Mouse (Mus musculus) gastrocnemius, postnatal 4 days (tissue): Measurements from ENCODE around the gene Psg19. TPM values are rescaled to one million over a fixed set of nuclear protein-coding genes. Genes with fewer than 3 reads are reported as not detected.
A peak's percentile ranks its signal among the peaks of the same experiment; 100 is the strongest.
"Not testable (repeated sequence)": the region's sequence is repeated elsewhere in the genome, so short reads cannot be mapped to it uniquely, and the experiment has no call there.

Experiments
- DNase-seq, 2 experiments: peaks; one replicate each; pipeline ENCODE4 v3.0.0; 2021 to 2022; ENCODE audit warnings: low spot score in 2 of 2, mixed read lengths in 2 of 2
- long read RNA-seq, 2 experiments: library from polyadenylated mRNA; stranded (forward); transcript quantifications; one replicate each; pipeline ENCODE4 v2.0.0; 2021
- total RNA-seq, 2 experiments: library from RNA; stranded (reverse); gene quantifications; 2 replicates each; pipeline ENCODE4 v1.2.3; 2021

The Psg19 gene
- total RNA-seq, result not detected
- long read RNA-seq, experiment 1, result 0 reads
- long read RNA-seq, experiment 2, result 0 reads

DNA sequence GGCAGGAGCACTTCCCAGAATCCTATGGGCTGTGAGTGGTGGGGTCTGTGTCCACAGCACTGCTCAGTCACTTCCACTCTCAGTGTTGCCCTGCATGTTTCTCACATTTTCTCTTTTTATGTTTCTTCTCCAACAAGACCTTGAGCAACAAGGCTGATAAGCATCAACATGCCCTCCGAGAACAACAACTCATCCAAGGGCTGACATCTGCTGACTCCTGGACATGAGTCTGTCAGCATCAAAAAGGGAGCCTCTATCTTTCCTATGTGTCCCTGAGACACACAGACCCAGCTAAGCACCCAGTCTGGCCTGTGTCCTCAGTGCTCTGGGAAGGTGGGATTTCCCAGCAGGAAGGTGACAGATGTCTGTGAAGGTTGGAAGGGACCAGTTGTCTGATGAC is at the start of gene Psg19:
Psg19 (minus strand) TSS at position 101 of the 400 bp plus-strand sequence.
- DNase-seq, result no peak

DNA sequence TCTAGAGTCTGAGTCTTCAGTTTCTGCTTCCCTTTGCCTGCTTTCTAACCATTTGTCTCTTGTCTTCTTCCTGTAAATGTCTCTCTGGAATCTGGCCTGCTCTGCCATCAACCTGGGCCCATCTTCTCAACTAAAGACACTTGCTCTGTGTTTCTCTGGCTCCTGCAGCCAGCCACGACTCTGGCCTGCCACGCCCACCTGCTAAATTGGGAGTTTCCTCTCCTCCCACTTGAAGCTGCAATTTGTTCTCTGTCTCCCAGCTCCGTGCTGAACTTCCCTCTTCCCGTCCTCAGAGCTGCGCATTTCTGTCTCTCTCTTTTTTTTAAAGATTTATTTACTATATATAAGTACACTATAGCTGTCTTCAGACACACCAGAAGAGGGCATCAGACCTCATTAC is 46.5 kb upstream of the Psg19 start:
- no peak for DNase-seq

DNA sequence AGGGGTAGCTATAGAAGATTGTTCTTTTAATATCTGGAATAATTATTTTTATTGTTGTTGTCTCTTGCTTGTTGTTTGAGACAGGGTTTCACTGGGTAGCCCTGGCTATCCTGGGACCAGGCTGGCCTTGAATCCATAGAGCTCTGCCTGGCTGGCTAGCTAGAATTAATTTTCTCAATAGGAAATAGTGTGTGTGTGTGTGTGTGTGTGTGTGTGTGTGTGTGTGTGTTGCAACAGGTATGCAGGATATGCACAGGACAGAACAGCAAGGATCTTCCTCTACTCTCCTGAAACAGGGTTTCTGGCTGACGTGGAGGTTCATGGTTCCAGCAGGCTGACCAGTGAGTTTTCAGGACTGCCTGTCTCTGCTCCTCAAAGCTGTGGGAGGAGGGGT is 42.9 kb upstream of the Psg19 start:
- DNase-seq, result no peak

DNA sequence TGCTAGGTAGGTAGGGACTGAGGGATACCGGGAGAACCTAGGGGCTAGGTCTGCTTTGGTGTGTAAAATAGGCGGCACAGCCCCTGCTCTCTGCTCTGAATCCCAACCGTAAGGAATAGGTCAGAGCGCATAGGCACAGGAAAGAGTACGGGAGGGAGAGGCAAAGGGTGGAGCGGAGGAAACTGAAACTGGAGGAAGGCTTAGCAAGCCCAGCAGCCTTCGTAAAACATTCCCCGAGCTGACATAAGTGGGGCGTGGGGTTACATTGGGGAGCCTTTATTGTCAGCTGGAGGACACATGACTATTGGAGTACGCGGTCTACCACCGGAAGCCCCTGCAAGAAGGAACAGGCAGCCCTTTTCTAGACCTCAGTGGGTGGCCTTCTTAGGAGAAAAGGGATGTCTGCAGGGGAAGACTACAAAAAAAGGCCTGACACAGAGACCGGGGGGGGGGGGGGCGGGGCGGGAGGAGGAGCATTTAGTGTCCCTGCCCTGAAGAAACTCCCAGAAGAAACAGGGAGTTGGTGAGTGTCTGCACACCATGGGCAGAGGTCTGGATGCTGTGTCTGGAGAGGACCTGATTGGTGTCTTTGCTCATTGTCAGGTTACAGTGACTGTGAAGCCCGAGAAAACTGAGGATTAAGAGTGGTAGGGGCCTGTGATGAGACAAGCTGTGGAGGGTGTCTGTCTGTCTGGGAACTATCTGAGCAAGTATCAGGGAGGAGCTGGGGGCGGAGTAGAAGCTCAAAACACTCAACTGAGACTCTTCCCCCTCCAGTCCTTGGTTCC is 42.3 kb upstream of the Psg19 start:
- DNase-seq, result peak in 1 of 2 experiments; percentile 40

DNA sequence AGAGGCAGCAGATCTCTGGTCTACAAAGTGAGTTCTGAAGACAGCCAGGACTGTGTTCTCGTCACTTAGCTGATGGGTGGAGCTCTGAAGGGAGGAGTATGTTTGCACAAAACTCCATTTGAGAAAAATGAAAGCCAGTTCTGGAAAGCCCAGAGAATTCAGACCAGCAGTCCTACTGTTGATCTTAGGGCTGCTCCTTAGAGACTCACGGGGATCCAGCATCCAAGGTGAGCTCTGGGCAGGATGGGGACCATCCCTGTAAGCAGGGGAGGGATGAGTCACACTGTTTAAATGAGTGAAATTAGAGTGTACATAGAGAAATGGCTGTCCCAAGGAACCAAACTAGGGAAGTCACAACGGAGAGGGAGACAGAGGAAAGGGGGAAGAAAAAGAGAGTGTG is 41.5 kb upstream of the Psg19 start, which contains the start of gene Mill2:
Mill2 (plus strand) TSS at position 102 of the 400 bp plus-strand sequence.
- DNase-seq, result no peak

DNA sequence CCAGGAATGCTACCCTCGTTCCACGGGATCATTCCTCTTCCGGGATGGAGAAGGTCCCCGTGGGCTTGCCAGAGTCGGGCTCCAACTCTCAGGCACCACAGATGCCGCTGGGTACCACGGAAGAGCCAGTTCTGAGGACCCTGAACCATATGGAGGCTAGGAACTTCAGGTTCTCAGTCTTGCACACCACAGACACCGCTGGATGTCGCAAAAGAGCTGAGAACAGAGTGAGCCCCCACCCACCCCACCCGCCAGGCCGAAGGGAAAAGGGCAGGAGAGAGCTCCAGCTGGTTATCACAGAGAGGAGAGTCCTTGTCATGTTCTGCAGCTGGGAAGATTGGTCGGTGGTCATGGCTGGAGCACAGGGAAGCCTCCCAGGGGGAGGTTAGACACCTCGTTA is 34.0 kb upstream of the Psg19 start:
- no peak for DNase-seq

DNA sequence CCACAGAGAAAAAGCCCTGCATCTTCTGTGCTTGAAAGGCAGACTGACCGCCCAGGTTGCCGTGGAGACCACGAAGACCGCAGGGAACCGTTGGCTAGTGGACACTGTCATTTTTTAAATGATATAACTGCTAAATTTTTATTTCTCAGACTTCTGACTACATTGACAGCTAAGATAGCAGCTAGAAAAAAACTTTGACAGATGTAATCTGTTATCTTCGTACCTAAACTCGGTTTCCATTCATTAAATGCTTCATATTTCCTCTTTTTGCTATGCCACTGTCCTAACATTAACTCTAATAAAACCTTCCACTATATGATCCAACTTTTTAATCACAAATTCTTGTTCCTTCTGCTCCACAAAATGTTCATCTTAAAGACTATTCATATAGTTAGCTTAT is 31.2 kb upstream of the Psg19 start:
- no peak for DNase-seq

DNA sequence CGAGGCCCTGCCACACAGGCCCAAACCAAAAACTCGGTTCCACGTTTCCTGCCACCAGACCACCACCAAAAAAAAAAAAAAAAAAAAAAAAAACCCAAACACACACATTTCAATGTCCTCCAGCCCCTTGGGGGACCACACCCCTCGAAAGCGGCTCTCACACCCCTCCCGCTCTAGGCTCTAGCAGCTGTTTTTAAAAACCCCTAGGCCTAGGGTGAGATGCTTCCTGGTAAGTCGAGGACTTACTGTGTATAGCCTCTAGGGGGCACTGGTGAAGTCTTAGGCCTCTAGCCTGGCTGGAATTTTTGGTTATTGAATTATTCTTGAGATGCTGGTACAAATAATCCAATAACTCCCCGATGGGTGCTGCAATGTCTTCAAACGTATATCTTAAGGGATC is 30.3 kb upstream of the Psg19 start:
- DNase-seq, result no peak

DNA sequence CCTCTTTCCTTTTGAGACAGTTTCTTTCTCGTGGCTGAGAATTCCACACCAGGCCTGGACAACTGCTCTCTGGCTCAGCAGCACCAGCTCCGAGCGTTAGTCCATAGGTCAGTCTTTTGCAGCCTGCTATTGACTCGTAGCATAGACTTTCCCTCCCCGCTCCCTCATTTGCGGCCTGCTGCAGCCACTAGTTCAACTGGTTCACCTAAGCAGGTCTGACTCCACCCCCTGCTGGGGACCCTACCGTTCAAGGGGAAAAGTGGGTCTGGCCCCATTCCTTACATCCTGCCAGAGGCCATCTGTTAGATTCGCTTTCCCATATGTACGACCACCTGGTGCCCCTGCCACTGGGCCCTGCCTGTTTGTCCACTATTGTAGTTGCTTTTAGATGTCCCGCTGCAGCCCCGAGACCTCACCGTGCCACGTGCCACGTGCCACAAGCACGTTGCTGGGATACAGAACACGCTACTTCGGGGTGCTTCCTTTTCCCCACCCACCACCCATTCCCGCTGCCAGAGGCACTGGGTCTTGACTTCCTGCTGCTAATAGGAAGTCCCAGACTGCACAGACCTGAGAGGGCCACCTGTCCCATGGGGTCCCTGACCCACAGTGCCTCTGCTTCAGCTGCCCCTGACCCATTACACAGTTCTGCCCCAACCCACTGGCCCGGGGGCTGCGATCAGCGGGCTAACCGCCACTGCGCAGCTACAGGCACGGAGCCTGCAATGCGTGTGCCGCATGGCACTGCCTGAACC is 29.6 kb upstream of the Psg19 start:
- no peak for DNase-seq

DNA sequence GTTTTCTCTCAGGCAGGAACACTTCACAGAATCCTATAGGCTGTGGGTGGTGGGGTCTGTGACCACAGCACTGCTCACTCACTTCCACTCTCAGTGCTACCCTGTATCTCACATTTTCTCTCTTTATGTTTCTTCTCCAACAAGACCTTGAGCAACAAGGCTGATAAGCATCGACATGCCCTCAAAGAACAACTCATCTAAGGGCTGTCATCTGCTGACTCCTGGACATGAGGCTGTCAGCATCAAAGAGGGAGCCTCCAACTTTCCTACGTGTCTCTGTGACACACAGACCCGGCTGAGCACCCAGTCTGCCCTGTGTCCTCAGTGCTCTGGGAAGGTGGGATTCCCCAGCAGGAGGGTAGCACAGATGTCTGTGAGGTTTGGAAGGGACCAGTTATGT is 23.2 kb upstream of the Psg19 start, which contains the start of gene Psg17:
Psg17 (minus strand) TSS at position 101 of the 400 bp plus-strand sequence.
- DNase-seq, result no peak

DNA sequence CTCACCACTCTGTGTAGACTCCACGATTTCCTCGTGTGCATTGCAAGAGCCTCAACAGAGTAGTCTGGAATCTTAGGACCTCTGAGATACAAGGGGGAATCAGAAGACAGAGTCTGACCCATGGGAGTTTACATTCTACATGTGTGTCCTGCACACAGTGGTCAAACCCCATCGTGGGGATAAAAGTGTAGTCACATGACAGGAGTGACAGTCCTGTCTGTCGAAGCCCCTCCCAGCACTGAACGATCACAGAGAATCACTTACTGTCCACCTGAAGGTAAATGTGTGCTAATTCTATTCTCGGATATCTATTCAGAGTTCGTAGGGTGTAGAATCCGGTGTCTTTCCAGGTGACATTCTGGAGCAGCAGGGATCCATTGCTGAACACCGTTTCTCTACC is 20.0 kb upstream of the Psg19 start:
- no peak for DNase-seq

DNA sequence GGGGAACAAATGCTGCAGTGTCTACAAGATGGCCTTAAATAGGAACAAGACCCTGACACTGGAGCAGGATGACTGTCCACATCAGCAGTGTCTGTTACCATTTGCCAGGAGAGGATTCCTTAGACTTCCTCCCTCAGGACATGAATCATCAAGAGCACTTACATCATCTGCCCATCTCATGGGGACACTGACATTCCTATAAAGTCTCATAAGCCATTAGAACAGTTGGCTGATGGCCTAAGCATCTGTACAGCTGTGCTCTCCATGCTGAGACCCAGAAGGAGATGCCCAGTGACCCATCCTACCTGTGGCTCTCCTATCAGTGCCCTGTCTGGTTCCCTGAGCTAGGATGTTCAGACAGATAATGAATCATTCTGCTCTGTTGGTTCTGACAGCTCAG is 5.2 kb upstream of the Psg19 start:
- DNase-seq, result no peak

DNA sequence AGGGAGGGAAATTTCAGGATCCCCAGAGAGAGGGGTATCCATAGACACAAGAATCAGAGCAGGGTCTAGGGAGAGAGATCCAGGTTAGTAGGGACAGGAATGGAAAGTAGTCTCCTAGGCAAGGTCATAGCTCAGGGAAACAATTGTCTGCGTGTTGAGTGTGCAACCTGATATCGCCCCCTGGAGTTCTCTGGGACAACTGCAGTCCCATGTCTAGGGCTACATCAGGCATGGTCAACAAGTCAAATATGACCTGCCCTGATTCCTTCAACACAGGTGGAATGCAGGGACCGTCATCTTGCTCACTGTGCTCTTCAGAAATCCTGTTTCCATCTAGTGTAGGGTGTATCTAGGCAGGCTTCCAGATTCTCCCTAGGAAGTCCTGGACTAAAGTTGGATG is 809 bp upstream of the Psg19 start:
- DNase-seq, result no peak

DNA sequence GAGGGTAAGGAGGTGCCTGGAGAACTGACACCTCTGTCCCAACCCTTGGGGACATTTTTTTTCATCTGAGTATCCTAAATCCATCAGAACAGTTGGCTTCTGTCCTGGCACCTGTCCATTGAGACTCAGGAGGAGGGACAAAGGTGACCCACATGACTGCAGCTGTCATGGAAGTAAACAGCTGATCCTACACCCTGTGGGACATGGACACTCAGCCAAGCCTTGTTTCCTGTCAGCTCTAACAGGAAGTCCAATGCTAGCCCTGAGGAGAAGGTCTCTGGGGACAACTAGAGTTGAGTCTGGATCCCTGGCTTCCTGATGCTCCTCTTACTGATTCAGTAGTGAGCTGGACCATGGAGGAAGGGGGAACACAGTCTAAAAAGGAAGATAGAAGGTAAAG is 7.6 kb downstream of the Psg19 start:
- DNase-seq, result not testable (repeated sequence)

DNA sequence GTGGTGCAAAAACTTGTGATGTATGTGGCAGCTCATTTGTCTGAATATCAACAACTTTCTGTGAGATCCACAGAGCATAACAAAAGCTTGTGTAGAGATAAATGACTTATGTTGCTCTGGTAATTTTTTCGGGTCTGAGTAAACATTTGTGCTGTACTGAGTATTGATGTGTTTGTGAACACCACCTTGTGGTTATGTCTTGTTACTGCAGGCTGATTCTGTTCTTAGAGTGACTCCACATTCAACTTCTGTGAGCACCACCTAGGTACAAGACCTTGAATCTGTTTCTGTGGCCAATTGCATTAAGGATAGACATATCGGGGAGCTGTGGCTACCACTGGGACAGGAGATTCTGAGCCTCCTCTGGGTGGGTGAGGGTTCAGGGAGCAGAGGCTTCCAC is 17.0 kb downstream of the Psg19 start:
- not testable (repeated sequence) for DNase-seq

DNA sequence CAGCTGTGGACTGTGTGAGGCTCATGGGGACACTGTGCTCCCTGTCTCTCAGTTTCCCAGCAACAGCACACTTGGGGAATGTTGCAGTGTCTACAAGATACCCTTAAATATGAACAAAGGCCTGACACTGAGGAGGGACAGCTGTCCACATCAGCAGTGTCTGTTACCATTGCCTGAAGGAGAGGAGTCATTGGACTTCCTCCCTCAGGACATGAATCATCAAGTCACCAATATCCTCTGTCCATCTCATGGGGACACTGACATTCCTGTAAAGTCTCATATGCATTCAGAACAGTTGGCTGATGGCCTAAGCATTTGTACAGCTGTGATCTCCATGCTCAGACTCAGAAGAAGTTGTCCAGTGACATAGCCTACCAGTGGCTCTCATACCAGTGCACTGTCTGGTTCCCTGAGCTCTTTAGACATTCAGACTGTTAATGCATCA is 19.0 kb downstream of the Psg19 start:
- no peak for DNase-seq

DNA sequence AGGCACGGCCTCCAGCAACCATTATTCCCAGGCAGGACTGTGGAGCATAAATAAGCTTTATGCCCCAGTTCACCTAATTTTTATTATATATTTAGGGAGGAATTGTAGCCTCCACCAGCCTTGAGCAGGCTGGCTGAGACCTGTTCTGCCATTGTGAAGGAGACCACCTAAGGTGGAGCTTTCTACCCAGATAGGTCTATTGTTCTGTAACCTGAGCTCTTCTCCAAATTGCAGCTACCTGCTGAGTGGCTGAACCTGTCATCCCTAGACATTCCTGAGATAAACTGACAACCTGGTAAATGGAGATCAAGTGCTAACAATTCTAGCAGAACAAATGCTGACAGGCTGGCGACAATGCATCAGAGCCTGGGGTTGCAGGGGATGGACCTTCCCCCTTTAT is 35.4 kb downstream of the Psg19 start:
- not testable (repeated sequence) for DNase-seq

DNA sequence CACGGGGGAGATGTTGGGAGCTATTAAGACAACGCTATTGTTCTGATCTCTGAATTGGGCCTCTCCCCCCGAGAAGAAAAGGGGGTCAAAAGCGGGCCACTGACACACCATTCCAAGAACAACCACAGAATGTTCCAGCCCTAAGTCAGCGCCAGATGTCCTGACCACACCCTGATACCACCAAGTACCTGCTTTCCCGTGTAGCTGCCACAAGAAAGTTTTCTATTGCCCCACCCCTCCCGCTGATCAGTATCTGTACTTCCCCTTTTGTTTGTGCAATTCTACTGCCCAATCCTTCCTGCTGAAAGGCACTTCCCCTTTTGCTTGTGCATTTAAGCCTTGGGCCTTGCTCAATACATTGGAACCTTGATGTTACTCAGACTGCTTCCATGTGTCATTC is 38.2 kb downstream of the Psg19 start:
- not testable (repeated sequence) for DNase-seq

DNA sequence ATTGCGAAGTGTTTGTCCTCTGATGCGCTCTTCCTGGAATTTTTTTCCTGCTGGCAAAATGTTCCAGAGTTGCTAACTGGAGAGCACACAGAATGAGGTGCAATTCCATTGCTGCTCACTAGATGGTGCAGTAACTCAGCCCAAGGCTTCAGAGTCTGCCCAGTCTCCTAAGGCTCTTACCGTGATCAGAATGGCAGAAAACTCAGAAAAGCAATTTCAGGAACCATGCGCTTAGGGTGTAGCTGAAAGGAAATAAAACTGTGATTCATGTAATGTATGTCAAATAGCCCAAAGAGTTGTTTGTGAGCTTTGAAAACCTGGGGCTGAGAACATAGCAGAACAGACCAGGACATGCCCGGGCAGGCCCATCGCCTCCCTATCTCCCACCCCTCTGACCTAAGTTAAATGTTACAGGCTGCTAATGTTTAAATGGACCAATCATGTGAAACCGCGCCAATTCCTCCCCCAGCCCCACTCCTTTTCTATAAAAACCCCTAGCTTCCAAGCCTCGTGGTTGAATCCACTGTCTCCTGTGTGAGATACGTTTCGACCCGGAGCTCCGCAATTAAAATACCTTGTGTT is 48.3 kb downstream of the Psg19 start:
- DNase-seq, result peak in 1 of 2 experiments; percentile 31

DNA sequence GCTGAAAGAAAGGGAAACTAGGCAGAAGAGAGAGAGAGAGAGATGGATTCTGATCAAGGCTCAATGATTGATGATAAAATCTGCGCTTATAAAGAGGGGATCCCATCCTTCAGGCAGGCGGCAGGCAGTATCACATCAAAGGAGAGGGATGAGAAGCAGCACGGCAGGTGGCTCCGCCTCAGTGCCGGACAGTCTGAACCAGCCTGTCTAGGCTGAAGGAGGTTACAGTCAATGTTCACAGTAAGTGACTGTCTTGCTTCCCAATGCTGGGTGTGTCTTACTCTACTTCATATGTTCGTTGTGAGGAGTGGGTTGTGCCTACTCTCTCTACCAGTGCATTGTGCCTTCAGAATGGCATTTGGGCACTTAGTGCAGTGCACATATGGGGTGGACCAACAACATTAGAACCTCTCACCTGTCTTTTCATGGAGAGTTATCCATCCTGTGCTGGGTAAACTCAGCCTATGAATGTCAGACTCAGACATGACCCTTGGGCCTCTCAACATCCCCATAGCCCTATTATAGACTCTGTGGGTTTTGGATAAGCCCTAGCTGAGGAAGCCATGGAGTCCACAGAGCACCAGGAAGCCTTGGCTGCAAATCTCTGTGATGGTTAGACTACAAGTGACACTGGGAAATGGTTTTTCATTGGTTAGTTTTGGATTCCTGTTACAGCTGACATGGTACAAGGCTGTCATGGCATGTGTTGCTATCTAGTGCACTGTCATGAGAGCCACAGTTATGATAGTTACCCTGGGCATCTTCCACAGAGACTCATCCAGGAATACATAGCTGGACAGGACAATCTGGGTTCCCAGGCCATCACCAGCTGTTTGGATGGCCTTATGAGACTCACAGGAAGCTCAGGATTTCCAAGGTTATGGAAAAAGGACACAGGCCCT is 49.1 kb downstream of the Psg19 start:
- DNase-seq, result no peak

DNA sequence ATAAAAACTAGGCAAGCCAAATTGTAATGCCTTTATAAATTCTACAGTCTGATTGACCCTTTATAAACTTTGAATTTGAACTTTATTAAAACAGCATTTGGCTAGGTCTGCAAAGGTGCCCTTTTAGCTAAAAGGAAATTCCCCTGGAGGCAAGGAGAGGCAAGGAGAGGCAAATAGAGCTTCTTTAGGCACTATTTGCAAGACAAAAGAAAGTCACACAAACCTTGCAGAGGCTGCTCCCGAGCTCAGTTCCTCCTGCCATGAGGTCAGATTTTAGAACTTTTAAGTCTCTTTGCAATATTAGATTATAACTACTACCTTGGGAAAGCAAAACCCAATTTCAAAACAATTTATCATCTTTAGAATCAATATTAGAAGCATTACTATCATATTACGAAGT is 50.9 kb downstream of the Psg19 start:
- not testable (repeated sequence) for DNase-seq
